Mouse (Mus musculus): Measurements from ENCODE around the gene St3gal5. TPM values are rescaled to one million over a fixed set of nuclear protein-coding genes. Genes with fewer than 3 reads are reported as not detected.
A peak's percentile ranks its signal among the peaks of the same experiment; 100 is the strongest.
"Not testable (repeated sequence)": the region's sequence is repeated elsewhere in the genome, so short reads cannot be mapped to it uniquely, and the experiment has no call there.

St3gal5 gene
- total RNA-seq (2018; cell fraction: chromatin; rRNA removed) = 100 to 1,000 TPM in 2 of 26 experiments, 10 to 100 TPM in 21, 1 to 10 TPM in 3; 6.6 to 157 (median 26.2) TPM
- total RNA-seq (2018; cell fraction: cytosol; rRNA removed) = 100 to 1,000 TPM in 1 of 26 experiments, 10 to 100 TPM in 25; 16.9 to 133 (median 47.2) TPM
- 100 to 1,000 TPM in 4 of 26 experiments, 10 to 100 TPM in 22; 13.1 to 212 (median 57.6) TPM for total RNA-seq (2018; cell fraction: nucleus; rRNA removed)
- 13.3 to 105 TPM (median 18.9 TPM) in 3 replicates for polyA plus RNA-seq (2018)

GRCm38 (mm10) chr6:72097181-72097995, at the start of gene St3gal5:
St3gal5 (plus strand) TSS chr6:72097592.
- Histone ChIP-seq H3K79me2 (ENCODE audit: inconsistent target) (peaks cover 51% of the 10 kb centered on the region), H3K4me3 (ENCODE audit: inconsistent target) (peak within 1 kb of the TSS; percentile 75), H3K36me3 (ENCODE audit: inconsistent target) (no peaks in the 10 kb centered on the region), H3K27ac (peak within 1 kb of the TSS; percentile 67)
- WGBS (ENCODE audit: missing documents) = under 1% methylated on average over 76 of the region's 81 CpGs

- H3K4me3 ChIP-seq (ENCODE audit: inconsistent target) = no peak overlapping the region
- no peaks in the 10 kb centered on the region for H3K79me2 ChIP-seq (ENCODE audit: inconsistent target)
- no peak overlapping the region for H3K27ac ChIP-seq
- H3K36me3 ChIP-seq (ENCODE audit: inconsistent target) = no peaks in the 10 kb centered on the region
- 91% methylated on average over 5 of the region's 5 CpGs for WGBS (ENCODE audit: missing documents)
Measured at GRCm38 (mm10) chr6:72048643-72049042, 48.7 kb upstream of the St3gal5 start.

- 100% methylated on average over 2 of the region's 6 CpGs for whole genome bisulfite sequencing (ENCODE audit: missing documents)
- H3K4me3 ChIP-seq (ENCODE audit: inconsistent target) = no peak overlapping the region
Measured at GRCm38 (mm10) chr6:72049941-72050340, 47.5 kb upstream of the St3gal5 start.

GRCm38 (mm10) chr6:72050827-72051226, 46.6 kb upstream of the St3gal5 start:
- H3K79me2 ChIP-seq (ENCODE audit: inconsistent target) = no peaks in the 10 kb centered on the region
- H3K27ac ChIP-seq = peak overlapping the region; percentile 73
- WGBS (ENCODE audit: missing documents) = 30% methylated on average over 7 of the region's 7 CpGs
- H3K36me3 ChIP-seq (ENCODE audit: inconsistent target) = no peaks in the 10 kb centered on the region
- no peak overlapping the region for H3K4me3 ChIP-seq (ENCODE audit: inconsistent target)

More at GRCm38 (mm10) chr6:72049941-72050340, 47.5 kb upstream of the St3gal5 start:
- Histone ChIP-seq H3K27ac (peak overlapping the region; percentile 73), H3K79me2 (ENCODE audit: inconsistent target) (no peaks in the 10 kb centered on the region), H3K36me3 (ENCODE audit: inconsistent target) (no peaks in the 10 kb centered on the region)

GRCm38 (mm10) chr6:72051247-72051646, 46.1 kb upstream of the St3gal5 start:
- Histone ChIP-seq H3K4me3 (ENCODE audit: inconsistent target) (no peak overlapping the region), H3K27ac (peak overlapping the region; percentile 73), H3K36me3 (ENCODE audit: inconsistent target) (no peaks in the 10 kb centered on the region), H3K79me2 (ENCODE audit: inconsistent target) (no peaks in the 10 kb centered on the region)
- 0% methylated on average over 1 of the region's 2 CpGs for WGBS (ENCODE audit: missing documents)

- no peak overlapping the region for H3K4me3 ChIP-seq (ENCODE audit: inconsistent target)
- H3K79me2 ChIP-seq (ENCODE audit: inconsistent target) = no peaks in the 10 kb centered on the region
- 6% methylated on average over 6 of the region's 6 CpGs for WGBS (ENCODE audit: missing documents)
- no peaks in the 10 kb centered on the region for H3K36me3 ChIP-seq (ENCODE audit: inconsistent target)
- H3K27ac ChIP-seq = peak overlapping the region; percentile 73
Measured at GRCm38 (mm10) chr6:72051757-72052156, 45.6 kb upstream of the St3gal5 start.

GRCm38 (mm10) chr6:72056548-72056947, 40.8 kb upstream of the St3gal5 start:
- WGBS (ENCODE audit: missing documents) = 80% methylated on average over 2 of the region's 2 CpGs
- H3K27ac ChIP-seq = no peak overlapping the region
- H3K79me2 ChIP-seq (ENCODE audit: inconsistent target) = no peaks in the 10 kb centered on the region
- no peaks in the 10 kb centered on the region for H3K36me3 ChIP-seq (ENCODE audit: inconsistent target)
- no peak overlapping the region for H3K4me3 ChIP-seq (ENCODE audit: inconsistent target)

- H3K36me3 ChIP-seq (ENCODE audit: inconsistent target) = no peaks in the 10 kb centered on the region
- no peaks in the 10 kb centered on the region for H3K79me2 ChIP-seq (ENCODE audit: inconsistent target)
- H3K4me3 ChIP-seq (ENCODE audit: inconsistent target) = no peak overlapping the region
- no peak overlapping the region for H3K27ac ChIP-seq
- 98% methylated on average over 9 of the region's 9 CpGs for WGBS (ENCODE audit: missing documents)
Measured at GRCm38 (mm10) chr6:72058398-72058889, 38.9 kb upstream of the St3gal5 start.

GRCm38 (mm10) chr6:72060677-72061076, 36.7 kb upstream of the St3gal5 start:
- not testable (repeated sequence) for H3K27ac ChIP-seq; H3K4me3 ChIP-seq (ENCODE audit: inconsistent target); H3K79me2 ChIP-seq (ENCODE audit: inconsistent target); H3K36me3 ChIP-seq (ENCODE audit: inconsistent target)
- WGBS (ENCODE audit: missing documents) = 94% methylated on average over 7 of the region's 10 CpGs

GRCm38 (mm10) chr6:72063718-72064117, 33.7 kb upstream of the St3gal5 start:
- H3K4me3 ChIP-seq (ENCODE audit: inconsistent target) = no peak overlapping the region
- 93% methylated on average over 6 of the region's 6 CpGs for WGBS (ENCODE audit: missing documents)
- no peaks in the 10 kb centered on the region for H3K36me3 ChIP-seq (ENCODE audit: inconsistent target)
- H3K79me2 ChIP-seq (ENCODE audit: inconsistent target) = no peaks in the 10 kb centered on the region
- H3K27ac ChIP-seq = no peak overlapping the region

- Histone ChIP-seq H3K36me3 (ENCODE audit: inconsistent target) (no peaks in the 10 kb centered on the region), H3K4me3 (ENCODE audit: inconsistent target) (no peak overlapping the region), H3K27ac (no peak overlapping the region), H3K79me2 (ENCODE audit: inconsistent target) (no peaks in the 10 kb centered on the region)
- 80% methylated on average over 2 of the region's 10 CpGs for WGBS (ENCODE audit: missing documents)
Measured at GRCm38 (mm10) chr6:72065988-72066387, 31.4 kb upstream of the St3gal5 start.

- H3K27ac ChIP-seq = no peak overlapping the region
- 100% methylated on average over 4 of the region's 4 CpGs for WGBS (ENCODE audit: missing documents)
- H3K79me2 ChIP-seq (ENCODE audit: inconsistent target) = no peaks in the 10 kb centered on the region
- no peak overlapping the region for H3K4me3 ChIP-seq (ENCODE audit: inconsistent target)
- no peaks in the 10 kb centered on the region for H3K36me3 ChIP-seq (ENCODE audit: inconsistent target)
Measured at GRCm38 (mm10) chr6:72068436-72068835, 29.0 kb upstream of the St3gal5 start.

GRCm38 (mm10) chr6:72071281-72071870, 26.0 kb upstream of the St3gal5 start:
- 95% methylated on average over 5 of the region's 5 CpGs for WGBS (ENCODE audit: missing documents)
- Histone ChIP-seq H3K4me3 (ENCODE audit: inconsistent target) (no peak overlapping the region), H3K27ac (no peak overlapping the region), H3K79me2 (ENCODE audit: inconsistent target) (no peaks in the 10 kb centered on the region), H3K36me3 (ENCODE audit: inconsistent target) (no peaks in the 10 kb centered on the region)

GRCm38 (mm10) chr6:72073781-72074180, 23.6 kb upstream of the St3gal5 start:
- H3K4me3 ChIP-seq (ENCODE audit: inconsistent target) = no peak overlapping the region
- H3K79me2 ChIP-seq (ENCODE audit: inconsistent target) = no peaks in the 10 kb centered on the region
- no peak overlapping the region for H3K27ac ChIP-seq
- H3K36me3 ChIP-seq (ENCODE audit: inconsistent target) = no peaks in the 10 kb centered on the region
- 91% methylated on average over 4 of the region's 4 CpGs for WGBS (ENCODE audit: missing documents)

GRCm38 (mm10) chr6:72076512-72076911, 20.9 kb upstream of the St3gal5 start:
- no peak overlapping the region for H3K27ac ChIP-seq
- WGBS (ENCODE audit: missing documents) = 94% methylated on average over 9 of the region's 9 CpGs
- no peaks in the 10 kb centered on the region for H3K79me2 ChIP-seq (ENCODE audit: inconsistent target)
- H3K4me3 ChIP-seq (ENCODE audit: inconsistent target) = no peak overlapping the region
- no peaks in the 10 kb centered on the region for H3K36me3 ChIP-seq (ENCODE audit: inconsistent target)

Measured in macrophage (primary cell).